Mouse (Mus musculus) left cerebral cortex, postnatal 36 days (tissue): ENCODE data around the gene Scrn1. TPM values are rescaled to one million over a fixed set of nuclear protein-coding genes. Genes with fewer than 3 reads are reported as not detected.
A peak's percentile ranks its signal among the peaks of the same experiment; 100 is the strongest.

Experiments
- DNase-seq, 2 experiments: peaks; one replicate each; pipeline ENCODE4 v3.0.0; 2021 to 2022; ENCODE audit warnings: low spot score in 2 of 2, mixed read lengths in 1 of 2
- intact Hi-C: fragments of 180-260 bp; cut with DNase I; formaldehyde crosslinking; loops from one replicate; pipeline ENCODE4 v1.15.1; 2025
- total RNA-seq, 2 experiments: library from RNA; stranded (reverse); gene quantifications; 2 replicates each; pipeline ENCODE4 v1.2.3; 2021

Gene Scrn1
- total RNA-seq, 2 experiments from 2014 or later: 145 to 155 TPM

- intact Hi-C loops: no loop called here
- DNase-seq: no peak
These were observed 7.1 kb upstream of the Scrn1 start for GRCm38 (mm10) chr6:54573218-54573955.

- DNase-seq: peak in 1 of 2 experiments; percentile 19
- intact Hi-C loops: no loop called here
These were observed 3.5 kb upstream of the Scrn1 start for GRCm38 (mm10) chr6:54569776-54570175.

GRCm38 (mm10) chr6:54566546-54566919 lies 244 bp upstream of the Scrn1 start:
- intact Hi-C loops: no loop called here

GRCm38 (mm10) chr6:54565012-54565411 lies 1.3 kb downstream of the Scrn1 start:
- intact Hi-C loops: no loop called here
- peak in 1 of 2 experiments; percentile 47 for DNase-seq

More at GRCm38 (mm10) chr6:54566546-54566919, 244 bp upstream of the Scrn1 start:
- DNase-seq: no peak

GRCm38 (mm10) chr6:54564506-54564991 lies 1.7 kb downstream of the Scrn1 start:
- DNase-seq: no peak
- intact Hi-C loops: no loop called here

GRCm38 (mm10) chr6:54563561-54563960 lies 2.7 kb downstream of the Scrn1 start:
- intact Hi-C loops: no loop called here
- no peak for DNase-seq

- DNase-seq: no peak
- intact Hi-C loops: no loop called here
These were observed 4.1 kb downstream of the Scrn1 start for GRCm38 (mm10) chr6:54562018-54562809.

GRCm38 (mm10) chr6:54558466-54558865 lies 7.8 kb downstream of the Scrn1 start:
- intact Hi-C loops: no loop called here
- no peak for DNase-seq

- intact Hi-C loops: no loop called here
- no peak for DNase-seq
These were observed 8.6 kb downstream of the Scrn1 start for GRCm38 (mm10) chr6:54557671-54558070.

GRCm38 (mm10) chr6:54555816-54556215 lies 10.5 kb downstream of the Scrn1 start:
- DNase-seq: no peak

GRCm38 (mm10) chr6:54554341-54555110 lies 11.8 kb downstream of the Scrn1 start:
- intact Hi-C loops: no loop called here
- no peak for DNase-seq

More at GRCm38 (mm10) chr6:54555816-54556215, 10.5 kb downstream of the Scrn1 start:
- intact Hi-C loops: no loop called here

GRCm38 (mm10) chr6:54553632-54554031 lies 12.7 kb downstream of the Scrn1 start:
- intact Hi-C loops: no loop called here
- DNase-seq: no peak

GRCm38 (mm10) chr6:54552721-54553413 lies 13.4 kb downstream of the Scrn1 start:
- DNase-seq: no peak
- intact Hi-C loops: no loop called here

GRCm38 (mm10) chr6:54550801-54551323 lies 15.4 kb downstream of the Scrn1 start:
- no peak for DNase-seq
- intact Hi-C loops: no loop called here

- DNase-seq: no peak
- intact Hi-C loops: no loop called here
These were observed 17.0 kb downstream of the Scrn1 start for GRCm38 (mm10) chr6:54549311-54549710.

- intact Hi-C loops: no loop called here
- no peak for DNase-seq
These were observed 17.8 kb downstream of the Scrn1 start for GRCm38 (mm10) chr6:54548314-54549019.

GRCm38 (mm10) chr6:54543646-54544045 lies 22.6 kb downstream of the Scrn1 start:
- intact Hi-C loops: no loop called here
- DNase-seq: no peak

GRCm38 (mm10) chr6:54542836-54543235 lies 23.5 kb downstream of the Scrn1 start:
- intact Hi-C loops: no loop called here
- no peak for DNase-seq
